Mouse (Mus musculus) inflammation-experienced regulatory T-cells, adult 6 months (primary cell): ENCODE results near the gene Pet117. TPM values are rescaled to one million over a fixed set of nuclear protein-coding genes. Genes with fewer than 3 reads are reported as not detected.

ENCODE experiments used
- ATAC-seq: one replicate; pipeline ENCODE4 v1.8.0; 2017
- polyA plus RNA-seq, 3 experiments: library from polyadenylated mRNA; unstranded; fragments of 100-300 nt; shearing (Covaris generic); gene quantifications; one replicate each; pipeline ENCODE4 v1.2.1; 2017

The Pet117 gene
- polyA plus RNA-seq, 3 experiments from 2014 or later: 1.4 to 3.2 TPM; not detected in 1

DNA sequence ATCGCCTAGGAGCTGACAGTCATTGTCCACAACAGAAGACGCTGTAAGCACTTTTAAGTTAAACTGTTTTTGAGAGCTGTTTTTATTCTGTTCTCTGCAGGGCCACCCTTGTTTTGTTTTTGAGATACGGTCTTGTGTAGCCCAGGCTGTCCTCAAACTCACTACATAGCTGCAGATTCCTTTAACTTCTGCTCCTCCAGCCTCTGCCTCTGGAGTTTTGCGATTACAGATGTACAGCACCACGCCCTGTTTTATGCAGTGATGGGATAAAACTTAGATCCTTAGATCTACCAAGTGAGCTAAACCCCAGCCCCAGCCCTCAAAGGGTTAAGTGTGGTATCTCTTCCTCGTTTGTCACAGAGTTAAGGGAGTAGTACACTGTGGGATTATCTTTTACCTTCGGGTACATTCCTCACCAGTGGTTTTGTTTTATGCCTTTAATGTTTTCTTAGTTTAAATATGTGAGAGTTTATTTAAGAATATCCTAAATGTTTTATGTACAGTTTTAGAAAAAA is 13.9 kb downstream of the Pet117 start:
- ATAC-seq: no peak

GRCm38 (mm10) chr2:144386296-144386695 is 17.5 kb downstream of the Pet117 start:
- ATAC-seq: no peak

GRCm38 (mm10) chr2:144388416-144388815 is 19.6 kb downstream of the Pet117 start:
- ATAC-seq: no peak

GRCm38 (mm10) chr2:144399531-144399930 is 30.7 kb downstream of the Pet117 start:
- ATAC-seq: no peak

GRCm38 (mm10) chr2:144400659-144401058 is 31.9 kb downstream of the Pet117 start:
- ATAC-seq: no peak

GRCm38 (mm10) chr2:144409037-144409436 is 40.2 kb downstream of the Pet117 start:
- ATAC-seq: no peak

- ATAC-seq: no peak
Observed at GRCm38 (mm10) chr2:144410603-144411002, 41.8 kb downstream of the Pet117 start.

- ATAC-seq: no peak
Observed at GRCm38 (mm10) chr2:144414646-144415045, 45.9 kb downstream of the Pet117 start.

DNA sequence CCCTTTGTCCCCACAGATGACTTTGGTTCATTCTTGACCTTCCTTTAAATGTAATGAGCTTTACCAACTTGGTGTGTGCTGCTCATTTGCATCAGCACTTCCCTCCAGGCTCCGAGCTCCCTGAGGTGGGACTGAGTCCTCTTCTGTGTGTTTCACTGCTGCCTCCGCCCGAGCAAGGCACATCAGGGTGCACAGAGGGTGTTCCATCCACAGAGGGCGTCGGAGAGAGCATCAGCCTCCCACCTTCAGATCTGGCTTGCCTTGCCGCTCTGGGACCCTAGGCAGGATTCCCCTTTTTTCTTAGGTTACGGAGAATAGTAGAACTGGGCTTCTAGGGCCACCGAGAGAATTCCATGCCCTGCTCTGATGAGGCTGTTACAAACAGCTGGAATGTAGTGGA is 48.1 kb downstream of the Pet117 start:
- no peak for ATAC-seq

DNA sequence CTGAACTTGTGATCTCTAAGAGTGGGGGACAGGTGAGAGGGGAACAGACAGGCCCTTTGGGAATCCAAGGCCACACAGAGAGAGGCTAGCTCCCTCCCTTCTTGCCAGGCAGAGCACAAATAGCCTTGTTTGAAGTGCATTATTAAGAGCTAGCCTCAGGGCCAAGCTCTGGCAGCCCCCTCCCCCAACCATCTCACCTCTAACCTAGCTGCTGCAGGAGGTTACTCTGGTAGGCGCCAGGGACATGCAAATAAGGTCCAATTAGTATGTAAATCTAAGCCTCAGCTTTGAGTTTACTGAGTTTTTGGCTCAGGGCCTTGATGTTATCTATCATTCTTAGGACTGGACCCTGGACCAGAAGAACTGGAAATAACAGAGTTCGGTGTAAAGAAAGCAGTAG is 49.3 kb downstream of the Pet117 start:
- ATAC-seq: no peak

GRCm38 (mm10) chr2:144422094-144422675 is 53.4 kb downstream of the Pet117 start:
- no peak for ATAC-seq

Other genes starting within 250 kb of the Pet117 start
- 10 to 100 TPM in 2 of 3 experiments, 1 to 10 TPM in 1; 8.9 to 13.5 (median 10.4) TPM for gene Mgme1, start 98.3 kb upstream of the Pet117 start, polyA plus RNA-seq
- gene Snx5, start 98.1 kb upstream of the Pet117 start, polyA plus RNA-seq: 100 to 1,000 TPM in 2 of 3 experiments, 10 to 100 TPM in 1; 62.1 to 121 (median 102) TPM
- not detected for gene Ovol2, start 36.9 kb upstream of the Pet117 start, polyA plus RNA-seq
- gene Kat14, start within 50 bp of the Pet117 start, polyA plus RNA-seq: 10 to 100 TPM; 10.8 to 20.3 (median 15.7) TPM
- gene Dzank1, start 158.4 kb downstream of the Pet117 start, polyA plus RNA-seq: 1 to 10 TPM in 1 of 3 experiments, under 1 TPM in 1, not detected in 1; 0.08 to 1.0 TPM
- gene Polr3f, start 158.7 kb downstream of the Pet117 start, polyA plus RNA-seq: 10 to 100 TPM; 21.3 to 36.9 (median 25.8) TPM
- gene Rbbp9, start 181.9 kb downstream of the Pet117 start, polyA plus RNA-seq: 10 to 100 TPM in 2 of 3 experiments, 1 to 10 TPM in 1; 6.4 to 12.6 (median 11.0) TPM
- 100 to 1,000 TPM in 1 of 3 experiments, 10 to 100 TPM in 2; 77.6 to 101 (median 88.4) TPM for gene Sec23b, start 187.2 kb downstream of the Pet117 start, polyA plus RNA-seq
- 10 to 100 TPM; 23.4 to 29.0 (median 24.8) TPM for gene Smim26, start 225.1 kb downstream of the Pet117 start, polyA plus RNA-seq
- 10 to 100 TPM; 64.8 to 90.8 (median 83.9) TPM for gene Dtd1, start 230.9 kb downstream of the Pet117 start, polyA plus RNA-seq